Mouse (Mus musculus) induced T-regulatory cell, adult 2 months (primary cell): ENCODE data around the gene Klhdc1.

Source experiments
- DNase-seq: peaks from one replicate; pipeline ENCODE4 v3.0.0-alpha.2; 2012; ENCODE audit warnings: low read depth

Klhdc1 gene

GRCm38 (mm10) chr12:69296511-69297410 is 55.8 kb downstream of the Klhdc1 start, which contains the start of gene Klhdc2:
Klhdc2 (plus strand) TSS chr12:69296681.
- DNase-seq = peak; percentile 79

GRCm38 (mm10) chr12:69297411-69298150 is 56.6 kb downstream of the Klhdc1 start:
- DNase-seq = no peak

GRCm38 (mm10) chr12:69298281-69298680 is 57.3 kb downstream of the Klhdc1 start:
- DNase-seq = no peak

- no peak for DNase-seq
These were observed 58.3 kb downstream of the Klhdc1 start for GRCm38 (mm10) chr12:69299231-69299630.

- no peak for DNase-seq
These were observed 58.9 kb downstream of the Klhdc1 start for GRCm38 (mm10) chr12:69299831-69300230.

GRCm38 (mm10) chr12:69300391-69300790 is 59.4 kb downstream of the Klhdc1 start:
- no peak for DNase-seq

GRCm38 (mm10) chr12:69302171-69302570 is 61.2 kb downstream of the Klhdc1 start:
- DNase-seq = no peak

GRCm38 (mm10) chr12:69304051-69304450 is 63.1 kb downstream of the Klhdc1 start:
- no peak for DNase-seq

GRCm38 (mm10) chr12:69306333-69306732 is 65.4 kb downstream of the Klhdc1 start:
- no peak for DNase-seq

- no peak for DNase-seq
These were observed 68.7 kb downstream of the Klhdc1 start for GRCm38 (mm10) chr12:69309659-69310058.

- DNase-seq = no peak
These were observed 77.5 kb downstream of the Klhdc1 start for GRCm38 (mm10) chr12:69318431-69318830.

GRCm38 (mm10) chr12:69331187-69331586 is 90.2 kb downstream of the Klhdc1 start:
- DNase-seq = no peak

GRCm38 (mm10) chr12:69332147-69332546 is 91.2 kb downstream of the Klhdc1 start:
- no peak for DNase-seq

GRCm38 (mm10) chr12:69333547-69333946 is 92.6 kb downstream of the Klhdc1 start:
- DNase-seq = peak; percentile 80
